Mouse (Mus musculus) cerebellum, postnatal 4 days (tissue): ENCODE measurements around the gene Camk2d.
A peak's percentile ranks its signal among the peaks of the same experiment; 100 is the strongest.

Experiments used
- DNase-seq, 2 experiments: peaks; one replicate each; pipeline ENCODE4 v3.0.0; 2022; ENCODE audit warnings: low spot score in 2 of 2, mixed read lengths in 1 of 2

Gene Camk2d

GRCm38 (mm10) chr3:126746148-126746803 is 150.2 kb downstream of the Camk2d start:
- no peak for DNase-seq

- no peak for DNase-seq
Observed at GRCm38 (mm10) chr3:126747628-126748027, 151.5 kb downstream of the Camk2d start.

GRCm38 (mm10) chr3:126751377-126752098 is 155.4 kb downstream of the Camk2d start:
- DNase-seq, result no peak

- no peak for DNase-seq
Observed at GRCm38 (mm10) chr3:126752978-126753377, 156.9 kb downstream of the Camk2d start.

GRCm38 (mm10) chr3:126758398-126758797 is 162.3 kb downstream of the Camk2d start:
- no peak for DNase-seq

- DNase-seq, result no peak
Observed at GRCm38 (mm10) chr3:126760608-126761007, 164.5 kb downstream of the Camk2d start.

- no peak for DNase-seq
Observed at GRCm38 (mm10) chr3:126764745-126765144, 168.6 kb downstream of the Camk2d start.

GRCm38 (mm10) chr3:126770056-126770455 is 174.0 kb downstream of the Camk2d start:
- no peak for DNase-seq

GRCm38 (mm10) chr3:126771032-126771431 is 174.9 kb downstream of the Camk2d start:
- DNase-seq, result no peak

GRCm38 (mm10) chr3:126771541-126771940 is 175.4 kb downstream of the Camk2d start:
- DNase-seq, result peak; percentile 69 to 74

GRCm38 (mm10) chr3:126776001-126776400 is 179.9 kb downstream of the Camk2d start:
- DNase-seq, result no peak

GRCm38 (mm10) chr3:126777101-126777500 is 181.0 kb downstream of the Camk2d start:
- DNase-seq, result no peak

- DNase-seq, result no peak
Observed at GRCm38 (mm10) chr3:126777879-126778278, 181.8 kb downstream of the Camk2d start.

GRCm38 (mm10) chr3:126780014-126780615 is 184.0 kb downstream of the Camk2d start:
- no peak for DNase-seq

- no peak for DNase-seq
Observed at GRCm38 (mm10) chr3:126793035-126793964, 197.2 kb downstream of the Camk2d start.

GRCm38 (mm10) chr3:126795904-126796303 is 199.8 kb downstream of the Camk2d start:
- DNase-seq, result no peak

GRCm38 (mm10) chr3:126797025-126797424 is 200.9 kb downstream of the Camk2d start:
- DNase-seq, result no peak

- no peak for DNase-seq
Observed at GRCm38 (mm10) chr3:126797810-126798209, 201.7 kb downstream of the Camk2d start.

GRCm38 (mm10) chr3:126802988-126803387 is 206.9 kb downstream of the Camk2d start:
- no peak for DNase-seq

- DNase-seq, result no peak
Observed at GRCm38 (mm10) chr3:126804968-126805367, 208.9 kb downstream of the Camk2d start.

- no peak for DNase-seq
Observed at GRCm38 (mm10) chr3:126806145-126806544, 210.0 kb downstream of the Camk2d start.

- DNase-seq, result no peak
Observed at GRCm38 (mm10) chr3:126809915-126810314, 213.8 kb downstream of the Camk2d start.
